Mouse (Mus musculus) stomach, postnatal 0 days (tissue): Measurements from ENCODE around the gene Prkab2. TPM values are rescaled to one million over a fixed set of nuclear protein-coding genes. Genes with fewer than 3 reads are reported as not detected.
A peak's percentile ranks its signal among the peaks of the same experiment; 100 is the strongest.

Experiments used
- ATAC-seq: fragments of 200-750 bp; cut with Nextera tagmentation; 2 replicates; pipeline ENCODE4 v1.8.0; 2017; ENCODE audit not compliant: low FRiP score, low TSS enrichment
- DNase-seq: peaks from one replicate; pipeline ENCODE4 v3.0.0-alpha.2; 2016; ENCODE audit warnings: low spot score
- H3K27ac ChIP-seq: fragments of 300-500 bp; sonication (generic); replicated peaks from 2 replicates; pipeline ENCODE4 v1.5.1; 2014; ENCODE audit warnings: mild to moderate bottlenecking, control low read depth
- H3K27me3 ChIP-seq: fragments of 300-500 bp; sonication (generic); 2 replicates; pipeline ENCODE4 v1.6.1; 2014; ENCODE audit warnings: low read length; ENCODE audit not compliant: control insufficient read depth, insufficient read depth
- H3K36me3 ChIP-seq: fragments of 300-500 bp; sonication (generic); 2 replicates; pipeline ENCODE4 v1.6.1; 2014; ENCODE audit warnings: low read length, mixed read lengths; ENCODE audit not compliant: control insufficient read depth, insufficient read depth
- H3K4me1 ChIP-seq: fragments of 300-500 bp; sonication (generic); replicated peaks from 2 replicates; pipeline ENCODE4 v1.6.1; 2014; ENCODE audit warnings: antibody characterized with exemption; ENCODE audit not compliant: control insufficient read depth, insufficient read depth
- H3K4me2 ChIP-seq: fragments of 300-500 bp; sonication (generic); replicated peaks from 2 replicates; pipeline ENCODE4 v1.6.1; 2014; ENCODE audit warnings: low read depth, mild to moderate bottlenecking, control low read depth, moderate library complexity
- H3K4me3 ChIP-seq: fragments of 300-500 bp; sonication (generic); 2 replicates; pipeline ENCODE4 v1.5.1; 2014; ENCODE audit warnings: low read depth, low read length, control low read depth
- H3K9ac ChIP-seq: fragments of 300-500 bp; sonication (generic); 2 replicates; pipeline ENCODE4 v1.6.1; 2014; ENCODE audit warnings: mild to moderate bottlenecking, low read length, control low read depth, mixed read lengths
- H3K9me3 ChIP-seq: fragments of 300-500 bp; sonication (generic); 2 replicates; pipeline ENCODE4 v1.6.1; 2016; ENCODE audit warnings: low read length; ENCODE audit not compliant: control insufficient read depth
- CTCF ChIP-seq: IDR thresholded peaks from 2 replicates; pipeline ENCODE4 v1.5.1; 2016; ENCODE audit warnings: antibody characterized with exemption, low read depth, mild to moderate bottlenecking, moderate library complexity
- EP300 ChIP-seq: optimal IDR thresholded peaks from 2 replicates; pipeline ENCODE3; 2016; ENCODE audit warnings: antibody characterized with exemption
- WGBS: fragments of 180-500 bp; shearing (Covaris S2); extraction: QIAGEN DNeasy Blood & Tissue Kit; methylation state at CpG from one replicate; pipeline ENCODE4 v1.1.7; 2014; 5-methylcytosine and 5-hydroxymethylcytosine counted together
- polyA plus RNA-seq: library from polyadenylated mRNA; unstranded; fragments of >200 nt; fragmentation: Nextera tagmentation; extraction: Ambion mirVana; gene quantifications from 2 replicates; pipeline ENCODE4 v1.2.1, GENCODE M21; 2015

Gene Prkab2
- polyA plus RNA-seq, 1 experiment from 2014 or later: 4.8 TPM

GRCm38 (mm10) chr3:97681321-97682158 is 23.5 kb downstream of the Prkab2 start:
- Histone ChIP-seq H3K27me3 (no peaks in the 10 kb centered on the region), H3K36me3 (no peaks in the 10 kb centered on the region), H3K27ac (no peak overlapping the region), H3K4me3 (peak overlapping the region; percentile 39), H3K4me1 (peaks cover 4% of the 10 kb centered on the region; the same call in 1 of the 2 replicates), H3K4me2 (peak overlapping the region; percentile 75), H3K9me3 (no peaks in the 10 kb centered on the region), H3K9ac (peak overlapping the region; percentile 55)
- TF ChIP-seq CTCF: peak; percentile 82
- TF ChIP-seq EP300: no peak
- ATAC-seq: peak; percentile 59
- peak; percentile 83 for DNase-seq
- WGBS: 3% methylated on average over 33 of the region's 33 CpGs

DNA sequence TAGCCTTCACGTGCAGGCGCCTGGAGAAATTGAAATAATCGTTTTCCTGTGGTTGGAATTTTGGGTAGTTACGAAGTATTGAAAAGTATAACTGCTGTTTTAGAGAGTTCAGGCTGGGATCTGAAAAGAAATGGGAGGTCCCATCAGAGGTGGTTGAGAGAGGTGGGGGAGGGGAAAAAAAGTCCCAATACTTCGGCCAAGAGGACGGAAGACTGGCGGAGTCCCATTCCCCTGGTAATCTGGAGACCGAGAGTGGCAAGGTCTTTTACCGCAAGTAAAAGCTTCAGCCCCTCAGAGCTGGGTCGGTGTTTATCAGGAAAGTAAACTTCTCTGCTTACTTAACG is 24.1 kb downstream of the Prkab2 start:
- no peak for DNase-seq
- no peak overlapping the region for H3K9ac ChIP-seq
- WGBS: 11% methylated on average over 11 of the region's 11 CpGs

GRCm38 (mm10) chr3:97682576-97682975 is 24.6 kb downstream of the Prkab2 start:
- H3K4me2 ChIP-seq: peak overlapping the region; percentile 75
- no peaks in the 10 kb centered on the region for H3K36me3 ChIP-seq
- TF ChIP-seq EP300: no peak
- TF ChIP-seq CTCF: no peak
- DNase-seq (no peak), ATAC-seq (no peak)
- H3K27me3 ChIP-seq: no peaks in the 10 kb centered on the region
- H3K4me3 ChIP-seq: no peak overlapping the region
- no peak overlapping the region for H3K9ac ChIP-seq
- H3K4me1 ChIP-seq: peaks cover 4% of the 10 kb centered on the region; the same call in 1 of the 2 replicates
- H3K9me3 ChIP-seq: no peaks in the 10 kb centered on the region
- 30% methylated on average over 5 of the region's 5 CpGs for WGBS
- no peak overlapping the region for H3K27ac ChIP-seq

More for the DNA sequence above, 24.1 kb downstream of the Prkab2 start:
- H3K27ac ChIP-seq: no peak overlapping the region
- H3K9me3 ChIP-seq: no peaks in the 10 kb centered on the region
- H3K36me3 ChIP-seq: no peaks in the 10 kb centered on the region
- no peak for TF ChIP-seq CTCF
- TF ChIP-seq EP300: no peak
- peak overlapping the region; percentile 75 for H3K4me2 ChIP-seq
- no peak for ATAC-seq
- peaks cover 4% of the 10 kb centered on the region; the same call in 1 of the 2 replicates for H3K4me1 ChIP-seq
- no peaks in the 10 kb centered on the region for H3K27me3 ChIP-seq
- H3K4me3 ChIP-seq: peak overlapping the region; percentile 39

GRCm38 (mm10) chr3:97683560-97684195 is 25.7 kb downstream of the Prkab2 start:
- TF ChIP-seq CTCF: no peak
- no peak for TF ChIP-seq EP300
- Histone ChIP-seq H3K4me2 (peak overlapping the region; percentile 14; the same call in 1 of the 2 replicates), H3K27me3 (no peaks in the 10 kb centered on the region), H3K36me3 (no peaks in the 10 kb centered on the region), H3K27ac (peak overlapping the region; percentile 61), H3K9ac (no peak overlapping the region), H3K4me3 (0 out of 2 replicates have a peak overlapping the region, but pooled peaks have one; percentile 4), H3K9me3 (no peaks in the 10 kb centered on the region), H3K4me1 (peaks cover 4% of the 10 kb centered on the region; the same call in 1 of the 2 replicates)
- 10% methylated on average over 16 of the region's 16 CpGs for WGBS
- peak; percentile 51 for ATAC-seq
- peak; percentile 55 for DNase-seq

- Histone ChIP-seq H3K4me3 (no peak overlapping the region), H3K27me3 (no peaks in the 10 kb centered on the region)
- no peak for ATAC-seq
These were observed 28.6 kb downstream of the Prkab2 start for GRCm38 (mm10) chr3:97686372-97687117.

More at GRCm38 (mm10) chr3:97686372-97687117, 28.6 kb downstream of the Prkab2 start:
- no peak overlapping the region for H3K4me2 ChIP-seq
- no peak for DNase-seq
- H3K9ac ChIP-seq: no peak overlapping the region
- peaks cover 4% of the 10 kb centered on the region; the same call in 1 of the 2 replicates for H3K4me1 ChIP-seq
- no peaks in the 10 kb centered on the region for H3K9me3 ChIP-seq
- no peak for TF ChIP-seq EP300
- no peak for TF ChIP-seq CTCF
- H3K27ac ChIP-seq: no peak overlapping the region
- 82% methylated on average over 4 of the region's 4 CpGs for WGBS
- no peaks in the 10 kb centered on the region for H3K36me3 ChIP-seq
